In genomic region chr4:101066401-101066800, GRCm38 (mm10) we compare ENCODE assay signal across 21 mouse cellular contexts. TPM values are rescaled to one million over a fixed set of nuclear protein-coding genes. Genes with fewer than 3 reads are reported as not detected.
"Had no signal": no experiment of that assay in that cellular context is flagged by ENCODE, and none has a peak within 500 bp of the region (broad histone marks: within the 10 kb centered on the region; RNA-seq: fewer than 3 reads in every experiment).

No protein-coding gene starts in this region.

- H3K27me3 ChIP-seq: limb, embryonic 15.5 days had no signal

- H3K36me3 ChIP-seq: limb, embryonic 15.5 days; liver, embryonic 12.5 days; neural tube, embryonic 15.5 days had no signal

- H3K27ac ChIP-seq: kidney, postnatal 0 days; limb, embryonic 15.5 days; liver, embryonic 12.5 days; neural tube, embryonic 15.5 days had no signal

- H3K4me3 ChIP-seq: limb, embryonic 15.5 days; liver, embryonic 12.5 days; myocyte; neural tube, embryonic 15.5 days had no signal

- H3K4me2 ChIP-seq: limb, embryonic 15.5 days; liver, embryonic 12.5 days; neural tube, embryonic 15.5 days had no signal

- H3K9ac ChIP-seq: limb, embryonic 15.5 days; liver, embryonic 12.5 days; neural tube, embryonic 15.5 days had no signal

- ATAC-seq: liver, embryonic 12.5 days had no signal

- H3K9me3 ChIP-seq: limb, embryonic 15.5 days; neural tube, embryonic 15.5 days had no signal

- DNase-seq: kidney, adult 11 months; kidney, adult 9 months; kidney, postnatal 36 days; layer of hippocampus, adult 9-11 months; layer of hippocampus, postnatal 36 days; right cerebral cortex, postnatal 4 days; spleen, adult 18-20 months; thymus, adult 18-20 months; thymus, postnatal 25 days had no signal

RNA-seq across cellular contexts. Expression of gene Gm10577, which starts 45.9 kb away (rescaled TPM):
- polyA plus RNA-seq: intestine, embryonic 14.5 days; kidney, postnatal 0 days; limb, embryonic 11.5 days; limb, embryonic 15.5 days; liver, embryonic 12.5 days; liver, embryonic 16.5 days; lung, embryonic 16.5 days; myocyte; neural tube, embryonic 11.5 days; neural tube, embryonic 15.5 days; stomach, embryonic 14.5 days; urinary bladder, adult 2 months had no signal
